Mouse (Mus musculus) spleen, postnatal 4 days (tissue): Measurements from ENCODE around the gene Pcdh7.
A peak's percentile ranks its signal among the peaks of the same experiment; 100 is the strongest.

ENCODE experiments used
- DNase-seq, 2 experiments: peaks; one replicate each; pipeline ENCODE4 v3.0.0; 2022; ENCODE audit warnings: low spot score in 2 of 2

Pcdh7 gene

DNA sequence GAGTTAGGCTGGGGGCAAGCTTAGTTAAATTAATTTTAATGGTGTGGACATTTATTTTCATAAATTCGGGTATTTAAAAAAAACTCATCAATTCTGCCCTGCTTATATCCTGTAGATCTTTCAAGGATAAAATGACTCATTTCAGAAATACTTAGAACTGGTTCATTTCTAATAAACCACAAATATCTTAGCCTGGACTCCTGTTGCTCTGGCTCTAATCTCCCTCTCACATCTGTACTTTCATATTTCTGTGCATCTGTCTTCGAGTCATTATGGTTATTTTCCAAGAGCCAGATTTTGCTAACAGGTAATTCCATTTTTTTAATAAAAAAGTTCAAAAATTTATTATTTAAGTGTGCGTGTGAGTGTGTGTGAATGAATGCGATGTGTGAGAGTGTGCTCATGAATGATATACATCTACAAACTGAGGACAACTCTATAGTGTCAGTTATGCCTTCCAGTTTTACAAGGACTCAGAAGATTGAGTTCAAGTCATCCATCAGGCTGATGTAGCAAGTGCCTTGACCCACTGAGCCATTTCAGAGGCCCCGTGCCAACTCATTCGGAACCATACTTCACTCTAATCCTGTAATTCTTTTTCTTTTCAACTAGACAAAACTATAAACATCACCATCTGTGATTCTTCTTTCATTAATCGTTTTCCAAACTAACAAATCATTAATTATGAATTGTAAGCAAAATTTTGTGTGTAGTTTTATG is 80.3 kb downstream of the Pcdh7 start:
- no peak for DNase-seq

DNA sequence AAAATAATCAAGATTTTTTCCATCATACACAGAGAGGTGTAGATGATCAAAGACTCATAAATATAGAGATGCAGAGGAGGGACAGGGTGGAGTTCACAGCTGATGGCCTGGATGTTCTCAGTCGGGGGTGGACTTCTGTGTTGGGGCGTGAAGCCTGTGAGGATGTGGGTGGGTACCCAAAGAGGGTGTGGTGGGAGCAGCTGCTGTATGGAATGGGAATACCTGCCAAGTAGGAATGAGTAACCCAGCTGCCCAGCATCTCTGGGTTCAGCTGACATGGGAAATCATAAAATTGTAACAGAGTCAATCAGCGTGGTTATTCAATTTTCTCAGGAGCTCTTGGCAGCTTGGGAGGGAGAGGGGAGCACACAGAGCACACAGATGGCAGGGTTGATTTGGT is 85.3 kb downstream of the Pcdh7 start:
- DNase-seq, result no peak

DNA sequence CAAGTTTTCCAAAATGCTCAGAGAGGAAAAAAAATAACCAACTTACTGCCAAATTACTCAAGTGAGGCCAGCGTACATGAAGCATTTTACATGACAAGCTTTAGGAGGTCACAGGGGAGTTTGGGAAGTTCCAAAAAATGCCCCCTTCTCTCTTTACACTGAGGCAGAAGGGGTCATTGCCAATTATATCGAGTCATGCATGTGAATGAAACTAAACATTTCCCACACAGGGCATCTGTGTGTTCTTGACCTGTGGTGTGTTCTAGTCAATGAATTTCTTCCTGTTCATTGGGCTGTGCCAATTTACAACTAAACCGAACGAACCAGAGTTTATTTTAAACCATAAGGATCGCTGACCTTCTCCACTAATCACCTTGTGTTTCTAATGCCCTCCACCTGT is 86.1 kb downstream of the Pcdh7 start:
- DNase-seq, result no peak

DNA sequence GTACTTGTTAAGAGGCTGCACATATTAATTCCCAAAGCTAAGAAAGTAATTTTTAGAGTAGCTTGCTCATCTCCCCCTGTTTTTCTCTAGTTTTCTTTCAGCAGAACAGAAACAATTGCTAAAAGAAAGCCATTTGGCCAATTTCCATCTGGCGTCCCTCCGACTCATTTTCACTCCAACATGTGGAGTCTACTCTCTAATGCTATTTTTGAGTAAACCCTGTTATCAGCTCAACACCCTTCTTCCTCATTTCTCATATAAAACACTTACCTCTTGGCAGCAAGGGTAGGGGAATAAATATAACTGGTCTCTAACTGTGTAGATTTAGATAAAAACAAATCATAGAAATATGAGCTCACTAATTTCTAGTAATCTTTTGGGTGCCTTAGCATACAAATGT is 89.6 kb downstream of the Pcdh7 start:
- DNase-seq, result no peak

DNA sequence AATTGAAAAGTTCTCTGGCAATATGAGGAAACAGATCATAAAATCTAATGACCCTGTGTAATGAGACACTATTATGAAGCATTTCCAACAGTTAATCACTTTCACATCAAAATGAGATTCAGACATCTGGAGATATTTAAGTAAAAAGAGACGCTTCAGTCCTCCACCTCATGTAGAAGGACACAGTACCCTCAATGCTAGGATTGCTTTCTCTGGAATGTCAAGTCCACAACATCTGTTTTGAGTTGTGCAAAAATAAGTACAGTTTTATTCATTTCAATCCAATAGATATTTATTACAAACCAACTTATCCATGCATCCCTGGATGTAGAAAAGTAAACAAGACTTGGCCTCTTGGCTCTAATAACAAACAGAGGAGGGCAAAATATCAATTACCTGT is 92.9 kb downstream of the Pcdh7 start:
- DNase-seq, result no peak

DNA sequence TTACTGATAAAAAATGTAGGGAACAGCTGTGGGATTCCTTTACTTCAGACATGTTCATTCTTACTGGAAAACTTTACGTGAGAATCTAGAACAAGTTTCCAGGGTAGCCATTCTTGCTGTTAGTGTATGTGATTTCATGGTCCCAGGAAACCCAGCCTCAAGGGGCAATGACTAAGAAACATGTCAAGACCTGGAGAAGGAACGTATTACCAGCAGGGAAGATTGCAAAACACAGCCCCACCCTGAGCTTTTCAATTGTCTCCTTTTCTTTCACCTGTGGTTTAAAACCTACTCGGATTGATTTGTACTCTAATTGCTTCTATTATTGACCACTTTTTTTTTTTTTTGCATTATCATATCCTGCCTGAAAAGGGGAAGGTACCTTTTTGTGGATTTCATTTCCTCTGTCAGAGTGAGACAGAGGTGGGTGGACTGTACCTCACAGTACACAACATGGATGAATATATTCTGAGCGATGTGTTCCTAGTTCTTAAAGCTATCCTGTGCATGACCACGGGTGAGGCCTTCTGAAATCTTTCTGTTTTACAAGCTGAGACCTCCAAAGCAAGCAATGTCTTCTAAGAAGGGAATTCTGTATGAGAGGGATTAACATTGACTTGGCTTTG is 98.3 kb downstream of the Pcdh7 start:
- DNase-seq, result no peak

DNA sequence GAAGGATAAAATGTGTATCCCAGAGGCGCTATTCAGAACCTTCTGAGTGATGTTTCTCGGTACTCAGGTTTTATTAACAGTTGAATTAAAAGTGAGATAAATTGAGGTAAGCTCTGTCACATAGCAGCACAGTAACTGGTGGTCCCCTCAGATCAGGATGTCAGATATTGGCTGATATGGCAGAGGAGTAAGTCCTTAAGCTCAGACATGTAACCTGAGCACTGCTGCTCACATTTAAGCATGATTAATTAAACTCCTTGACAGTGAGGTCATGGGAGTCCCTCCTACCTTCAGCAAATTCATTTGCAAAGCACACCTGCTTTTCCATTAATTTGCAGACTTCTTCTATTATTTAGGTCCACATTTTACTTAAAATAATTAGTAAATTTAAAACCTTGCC is 102.0 kb downstream of the Pcdh7 start:
- no peak for DNase-seq

DNA sequence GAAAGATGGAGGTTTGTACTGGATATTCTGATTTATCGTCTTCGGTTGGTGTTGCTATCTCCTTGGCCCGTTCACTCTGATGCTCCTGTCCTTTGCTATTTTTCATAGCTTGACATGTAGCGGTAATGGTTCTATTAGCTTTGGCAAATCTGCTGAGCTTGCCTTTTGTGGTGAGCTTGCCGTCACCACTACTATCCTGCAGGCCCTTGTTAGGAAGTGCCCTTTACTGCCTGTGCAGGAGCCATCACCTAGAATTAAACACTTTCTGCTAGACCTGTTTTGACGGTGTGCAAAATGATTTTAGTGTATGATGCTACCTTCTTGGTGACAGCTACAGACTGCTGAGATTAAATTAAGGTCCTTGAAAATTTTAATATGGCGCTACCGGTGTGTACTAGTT is 103.3 kb downstream of the Pcdh7 start:
- DNase-seq, result no peak

DNA sequence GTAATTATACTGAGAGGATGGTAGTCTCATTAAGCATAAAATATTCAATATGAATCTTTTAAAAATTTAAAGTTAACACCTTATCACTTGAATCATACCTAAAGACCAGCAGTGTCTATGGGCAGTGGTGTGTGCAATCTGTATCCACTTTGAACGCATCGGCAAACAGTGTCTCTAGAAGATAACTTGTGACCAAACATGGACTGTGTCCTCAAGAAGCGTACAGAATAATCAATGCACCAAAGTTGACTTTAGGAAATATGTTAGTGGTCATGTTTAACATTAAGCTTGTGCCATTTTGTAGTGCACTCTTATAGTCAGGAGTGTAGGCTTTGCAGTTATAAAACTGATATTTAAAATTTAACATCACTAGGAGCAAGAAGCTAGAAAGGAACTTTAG is 110.7 kb downstream of the Pcdh7 start:
- DNase-seq, result no peak

DNA sequence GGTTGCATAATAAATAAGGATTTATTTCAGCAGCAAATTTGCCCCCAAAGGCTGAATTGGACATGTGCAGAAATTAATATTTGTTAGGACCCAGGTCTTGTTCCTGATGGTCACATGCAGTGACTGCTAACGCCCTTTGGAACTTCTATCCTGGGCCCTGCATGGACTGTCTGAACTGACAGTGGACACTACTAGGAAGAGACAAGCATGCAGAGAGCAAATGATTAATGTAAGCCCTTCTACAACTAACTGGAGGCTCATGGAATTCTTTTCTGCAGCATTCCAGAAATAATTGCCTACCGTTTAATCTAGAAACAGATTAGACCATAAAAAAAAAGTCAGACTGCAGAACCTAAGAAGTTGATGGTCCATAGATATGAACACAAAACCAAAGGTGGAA is 119.4 kb downstream of the Pcdh7 start:
- no peak for DNase-seq

DNA sequence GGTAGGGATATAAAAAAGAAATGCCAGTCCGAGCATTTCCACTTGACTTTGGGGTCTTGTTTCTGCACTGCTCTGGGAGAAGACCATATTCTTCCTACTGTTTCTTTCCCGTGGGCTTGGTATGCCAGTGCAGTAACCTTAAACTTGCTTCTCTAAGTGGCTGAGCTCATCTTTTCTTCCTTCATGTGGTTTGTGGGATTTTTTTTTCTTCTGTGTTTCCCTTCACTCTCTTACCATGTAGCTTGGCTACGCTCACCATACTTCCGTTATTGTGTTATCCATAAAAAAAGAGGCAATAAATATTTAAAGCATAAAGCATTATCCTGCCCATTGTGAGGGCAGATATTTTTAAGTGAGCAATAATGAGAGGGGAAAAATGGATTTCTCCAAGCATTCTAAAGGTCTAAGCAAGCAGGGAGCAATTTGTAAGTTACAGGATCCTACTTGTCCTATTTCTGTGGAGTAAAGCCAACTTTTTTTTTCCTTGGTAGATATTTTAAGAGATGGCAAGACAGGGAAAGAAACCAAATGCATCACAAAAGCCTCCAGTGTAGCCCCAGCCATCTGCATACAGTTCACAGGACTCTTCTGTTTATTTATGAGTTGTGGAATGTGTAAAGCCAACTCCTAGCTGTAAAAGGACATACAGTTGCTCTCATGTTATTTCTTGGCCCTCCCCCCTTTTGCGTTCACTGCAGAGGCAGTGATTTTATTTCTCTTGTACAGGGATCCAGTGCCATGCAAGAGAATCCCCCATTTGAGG is 123.8 kb downstream of the Pcdh7 start:
- no peak for DNase-seq

DNA sequence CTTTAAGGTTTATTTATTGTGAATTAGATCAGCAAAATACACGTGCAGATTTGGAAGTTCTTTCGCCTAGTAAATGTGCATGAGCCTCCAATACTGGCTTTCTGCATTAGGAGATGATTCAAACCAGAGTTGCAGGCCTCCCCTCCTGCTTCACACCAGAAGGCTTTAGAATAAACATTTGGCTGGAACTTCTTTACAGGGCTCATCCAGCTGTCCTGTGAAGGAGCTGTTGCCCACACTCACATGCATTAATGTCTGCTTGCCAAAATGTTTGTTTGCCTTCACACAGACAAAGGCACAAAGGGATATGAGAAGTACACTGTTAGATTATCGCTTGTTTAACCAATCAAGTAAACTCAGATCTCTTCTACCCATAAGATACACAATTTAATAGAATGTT is 129.7 kb downstream of the Pcdh7 start:
- no peak for DNase-seq

DNA sequence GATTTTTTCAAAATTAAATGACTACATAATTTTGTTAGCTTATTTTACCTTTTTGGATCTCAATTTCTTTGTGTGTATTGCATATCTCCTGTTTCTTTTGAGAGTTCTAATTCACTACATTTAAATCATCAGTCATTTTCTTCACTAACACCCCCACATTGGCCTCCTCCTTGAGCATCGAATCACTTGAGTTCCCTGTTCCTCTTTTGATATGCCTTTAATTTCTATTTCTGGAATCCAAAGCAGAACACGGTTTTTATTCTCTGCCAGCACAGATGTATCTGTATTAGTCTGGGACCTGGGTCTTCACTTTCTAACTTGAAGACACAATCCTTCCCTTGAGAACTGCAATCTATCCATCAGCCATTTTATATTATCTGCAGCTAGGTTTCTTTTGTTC is 132.3 kb downstream of the Pcdh7 start:
- DNase-seq, result no peak

DNA sequence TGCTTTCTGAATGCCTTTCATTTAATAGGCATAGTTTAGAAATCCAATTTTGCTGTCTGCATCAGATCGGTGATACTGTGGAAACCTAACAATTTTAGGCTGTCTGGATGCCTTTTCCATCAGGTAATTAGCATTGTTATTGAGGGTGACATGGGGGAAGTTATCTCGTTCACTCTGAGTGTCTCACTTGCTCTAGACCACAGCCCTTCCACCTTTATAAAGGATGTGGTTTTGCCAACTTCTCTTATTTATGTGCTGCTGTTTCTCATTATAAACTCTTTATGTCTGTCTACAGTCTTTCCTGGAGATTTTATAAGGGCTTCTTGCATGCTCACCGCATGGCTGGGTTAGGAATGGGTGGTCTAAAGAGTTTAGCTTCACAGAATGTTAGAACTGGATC is 139.5 kb downstream of the Pcdh7 start:
- no peak for DNase-seq

DNA sequence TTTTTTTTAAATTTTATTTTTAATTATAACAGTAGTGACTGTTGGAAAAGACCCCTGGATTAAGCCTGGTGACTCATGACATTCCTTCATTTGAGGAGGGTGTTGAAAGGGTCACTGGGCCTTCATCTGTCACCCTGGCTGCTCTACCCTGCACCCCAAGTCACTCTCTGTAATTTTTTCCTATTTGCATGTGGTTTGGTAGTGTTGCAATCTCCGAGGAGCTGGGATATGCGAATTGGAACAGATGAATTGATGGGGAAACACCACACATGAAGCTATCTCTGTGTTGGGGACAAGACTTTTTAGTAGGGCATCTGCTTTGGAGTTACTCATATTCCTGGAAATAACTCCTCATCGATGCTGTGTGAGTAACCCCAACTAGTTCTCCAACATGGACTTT is 146.5 kb downstream of the Pcdh7 start:
- no peak for DNase-seq

DNA sequence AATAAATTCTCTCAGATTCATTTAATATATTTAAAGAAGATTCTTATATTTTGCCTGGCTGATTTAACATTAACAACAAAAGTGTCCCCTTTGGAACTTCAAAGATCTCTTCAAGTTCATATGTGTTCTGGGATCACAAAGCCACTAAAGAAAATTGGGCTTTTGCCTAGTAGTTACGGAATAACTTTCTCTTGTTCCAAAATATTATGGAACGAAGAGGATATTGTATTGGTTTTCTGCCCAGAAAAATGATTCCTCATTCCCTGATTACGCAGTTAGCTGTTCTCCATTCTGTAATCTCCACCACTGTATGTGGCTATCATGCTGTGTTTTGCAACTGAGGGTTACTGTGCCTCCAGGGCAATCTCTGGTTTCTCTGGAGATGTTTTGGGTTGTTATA is 147.5 kb downstream of the Pcdh7 start:
- no peak for DNase-seq

DNA sequence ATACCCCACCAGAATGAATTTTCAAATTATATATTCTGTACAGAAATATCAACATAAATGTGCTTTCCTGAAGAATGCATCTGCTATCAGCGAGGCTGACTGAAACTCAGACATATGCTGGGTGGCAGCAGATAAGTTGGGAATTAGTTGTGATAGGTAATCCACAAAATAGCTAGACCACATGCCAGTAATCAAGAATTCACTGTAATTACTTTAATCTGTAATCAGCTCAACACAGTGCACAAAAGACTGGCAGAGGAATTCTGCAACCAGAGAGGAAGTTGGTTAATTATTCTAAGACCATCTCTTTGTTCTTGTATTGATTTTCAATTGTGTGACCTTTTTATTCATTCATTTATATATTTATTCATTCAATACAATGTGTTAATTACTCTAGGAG is 148.3 kb downstream of the Pcdh7 start:
- no peak for DNase-seq

DNA sequence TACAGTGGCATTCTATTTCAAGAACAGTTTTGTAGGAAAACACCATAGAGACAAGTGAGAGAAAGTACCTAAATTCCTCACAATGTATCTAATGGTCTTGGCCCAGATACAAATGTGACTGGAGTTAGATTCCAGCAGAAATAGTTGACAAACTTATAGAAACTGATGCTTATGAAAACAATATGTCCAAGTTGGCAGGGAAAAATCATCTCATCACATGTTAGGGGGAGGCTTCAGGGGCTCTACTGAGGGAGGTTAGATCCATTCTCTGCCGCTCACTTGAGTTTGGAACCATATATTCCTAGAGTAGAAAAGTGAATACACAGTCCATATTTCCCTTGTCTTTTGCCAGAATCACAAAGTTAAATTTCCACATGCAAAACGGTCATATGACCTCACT is 150.1 kb downstream of the Pcdh7 start:
- no peak for DNase-seq

DNA sequence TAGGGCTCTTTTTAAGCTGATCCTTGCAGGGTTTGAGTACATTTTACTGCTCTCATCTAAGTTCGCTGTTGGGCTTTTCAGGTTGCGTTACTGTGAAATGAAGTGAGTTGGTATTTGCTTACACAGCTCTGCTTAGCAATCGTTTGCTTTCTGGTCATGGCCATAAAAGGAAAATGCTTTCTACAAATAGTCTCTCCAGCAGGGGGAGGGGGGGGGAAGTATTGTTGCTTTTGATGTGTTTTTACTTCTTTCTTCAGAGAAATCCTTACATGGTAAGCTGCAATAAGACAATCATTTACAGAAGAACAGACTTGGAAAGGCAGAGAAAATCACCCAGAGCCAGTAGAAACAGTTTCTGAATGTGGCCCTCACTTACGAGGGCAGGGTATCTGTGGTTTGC is 150.9 kb downstream of the Pcdh7 start:
- no peak for DNase-seq

DNA sequence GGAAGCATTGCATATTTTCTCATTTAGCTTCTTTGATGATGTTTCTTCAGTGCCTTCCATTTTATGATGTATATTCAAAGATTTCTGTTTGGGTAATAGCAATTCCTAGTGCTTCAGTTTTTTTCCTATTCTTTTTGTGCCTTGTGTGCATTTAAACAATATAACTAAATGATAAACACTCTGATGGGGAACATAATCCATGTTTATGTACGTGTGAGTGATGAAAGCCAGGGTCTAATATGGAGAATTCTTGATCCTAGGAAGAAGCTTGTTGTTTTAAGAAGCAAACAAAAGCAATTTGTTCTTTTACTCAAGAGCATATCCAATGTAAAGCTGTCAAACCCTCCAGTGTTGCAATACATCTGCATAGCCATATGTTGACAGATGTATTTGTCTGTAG is 153.0 kb downstream of the Pcdh7 start:
- DNase-seq, result no peak

DNA sequence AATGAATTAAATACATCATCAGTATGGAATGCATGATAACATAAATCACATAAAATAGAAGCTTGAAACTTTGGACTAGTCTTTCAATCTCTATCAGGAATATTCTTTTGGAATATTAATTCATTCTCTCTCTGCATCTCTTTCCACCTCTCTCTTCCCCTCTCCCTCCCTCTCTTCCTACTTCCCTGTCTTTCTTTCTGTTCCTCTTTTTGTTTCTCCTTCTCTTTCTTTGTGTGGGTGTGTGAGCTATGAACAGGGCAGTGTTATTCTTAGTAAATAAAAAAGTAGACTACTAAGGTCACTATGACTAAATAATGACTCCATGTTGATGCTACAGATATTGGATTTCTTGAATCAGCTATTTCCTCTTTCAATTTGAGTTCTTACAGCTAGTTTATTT is 167.2 kb downstream of the Pcdh7 start:
- no peak for DNase-seq

DNA sequence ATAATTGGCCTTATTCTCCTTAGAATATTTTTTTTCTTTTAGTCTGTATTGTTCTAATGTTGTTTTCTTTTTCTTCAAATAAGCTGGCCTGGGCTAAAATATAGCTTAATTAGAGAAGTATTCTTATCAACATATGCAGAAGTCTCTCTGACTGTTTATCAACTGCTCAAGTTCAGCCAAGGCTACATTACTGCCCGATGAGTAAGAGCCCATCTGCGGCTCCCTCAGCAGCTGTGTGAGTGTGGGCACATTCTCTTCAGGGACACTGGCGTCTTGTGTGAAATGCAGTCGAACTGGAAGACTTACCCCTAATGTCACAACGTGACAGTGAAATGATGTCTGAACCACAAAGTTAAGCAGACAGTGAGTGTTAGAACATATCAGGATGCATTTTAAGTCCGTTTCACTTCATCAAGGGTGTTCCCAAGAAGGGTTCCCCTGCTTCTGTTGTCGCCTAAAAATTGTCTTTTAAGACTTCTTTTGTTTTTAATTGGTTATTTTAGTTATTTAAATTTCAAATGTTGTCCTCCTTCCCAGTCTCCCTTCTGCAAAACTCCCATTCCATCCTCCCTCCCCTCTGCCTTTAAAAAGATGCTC is 181.3 kb downstream of the Pcdh7 start:
- peak in 1 of 2 experiments; percentile 35 for DNase-seq

DNA sequence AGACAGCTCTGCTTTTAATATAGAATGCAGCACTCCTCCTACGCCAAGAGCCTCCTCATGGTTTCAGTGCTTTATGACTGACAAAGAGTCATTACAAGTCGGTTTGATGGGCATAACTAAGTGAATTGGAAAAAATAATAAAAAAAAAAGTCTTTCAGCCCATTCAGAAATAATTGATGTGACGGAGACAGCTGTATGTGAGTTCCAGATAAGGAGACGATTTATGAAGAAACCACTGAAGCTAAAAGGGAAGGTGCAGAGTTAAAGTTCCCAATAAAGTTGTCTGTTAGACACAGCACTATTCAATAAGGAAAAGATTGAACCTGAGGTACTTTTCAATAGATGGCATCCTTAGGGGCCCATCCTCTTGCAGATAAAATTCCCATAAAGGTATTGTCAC is 189.5 kb downstream of the Pcdh7 start:
- DNase-seq, result no peak
